ENCODE assay signal across 12 mouse cellular contexts in genomic region chr10:13906261-13906741, GRCm38 (mm10). TPM values are rescaled to one million over a fixed set of nuclear protein-coding genes. Genes with fewer than 3 reads are reported as not detected.
DNase-seq lines count a peak whose midpoint lies in the region; ATAC-seq lines count a peak whose summit lies in the region.
"Had no signal": no experiment of that assay in that cellular context is flagged by ENCODE, and none has a peak within 500 bp of the region (broad histone marks: within the 10 kb centered on the region; RNA-seq: fewer than 3 reads in every experiment).

No protein-coding gene starts in this region.

- H3K4me2 ChIP-seq in intestine, embryonic 16.5 days (ENCODE audit: low read depth, low read length): peak overlapping the region; percentile 9; the same call in 1 of the 2 replicates
- no peak overlapping the region for H3K4me2 ChIP-seq in intestine, embryonic 15.5 days (replicated peaks)
- H3K4me2 ChIP-seq in neural tube, embryonic 15.5 days: no peak overlapping the region

- no peaks in the 10 kb centered on the region for H3K9me3 ChIP-seq in intestine, embryonic 16.5 days (ENCODE audit: control insufficient read depth, low read length)
- H3K9me3 ChIP-seq in intestine, embryonic 15.5 days: no peaks in the 10 kb centered on the region
- H3K9me3 ChIP-seq in neural tube, embryonic 15.5 days (replicated peaks): no peaks in the 10 kb centered on the region

- no peak overlapping the region for H3K27ac ChIP-seq in intestine, embryonic 16.5 days (ENCODE audit: low read length)
- no peak overlapping the region for H3K27ac ChIP-seq in intestine, embryonic 15.5 days
- H3K27ac ChIP-seq in neural tube, embryonic 15.5 days (replicated peaks): no peak overlapping the region
- H3K27ac ChIP-seq: macrophage had no signal

- ATAC-seq in intestine, embryonic 16.5 days: no peak
- no peak for ATAC-seq in intestine, embryonic 15.5 days
- 0 out of 2 replicates have a peak, but pooled peaks have one; percentile 45 for ATAC-seq in neural tube, embryonic 15.5 days (ENCODE audit: low FRiP score)

- no peaks in the 10 kb centered on the region for H3K4me1 ChIP-seq in intestine, embryonic 16.5 days (ENCODE audit: control insufficient read depth, insufficient read depth, low read length)
- H3K4me1 ChIP-seq in intestine, embryonic 15.5 days (replicated peaks): 0 out of 2 replicates have a peak, but pooled peaks cover 2% of the 10 kb centered on the region
- no peaks in the 10 kb centered on the region; the same call in 1 of the 2 replicates for H3K4me1 ChIP-seq in neural tube, embryonic 15.5 days

- H3K4me3 ChIP-seq in intestine, embryonic 16.5 days (ENCODE audit: low read length): no peak overlapping the region
- no peak overlapping the region for H3K4me3 ChIP-seq in intestine, embryonic 15.5 days (replicated peaks)
- H3K4me3 ChIP-seq in neural tube, embryonic 15.5 days (replicated peaks): no peak overlapping the region

- 49% methylated on average over 8 of the region's 8 CpGs for WGBS in intestine, embryonic 16.5 days
- 48% methylated on average over 8 of the region's 8 CpGs for WGBS in intestine, embryonic 15.5 days
- 70% methylated on average over 8 of the region's 8 CpGs for WGBS in neural tube, embryonic 15.5 days

- H3K36me3 ChIP-seq in intestine, embryonic 16.5 days (ENCODE audit: control insufficient read depth, insufficient read depth, low read length): no peaks in the 10 kb centered on the region
- no peaks in the 10 kb centered on the region for H3K36me3 ChIP-seq in intestine, embryonic 15.5 days
- H3K36me3 ChIP-seq in neural tube, embryonic 15.5 days: no peaks in the 10 kb centered on the region

- DNase-seq in neural tube, embryonic 10.5 days (ENCODE audit: extremely low spot score, low spot score): no peak
- DNase-seq in cerebellum, adult 9-11 months: peak; percentile 81
- peak; percentile 6 to 32 for DNase-seq in kidney, postnatal 4 days
- DNase-seq in B cell, adult 2 months: no peak
- DNase-seq in testis, postnatal 14 days (ENCODE audit: low spot score): no peak
- DNase-seq: adrenal gland, postnatal 14 days; heart, adult 18-20 months; thymus, postnatal 14 days had no signal

- no peaks in the 10 kb centered on the region for H3K27me3 ChIP-seq in intestine, embryonic 16.5 days (replicated peaks; ENCODE audit: control insufficient read depth, insufficient read depth, low read length)
- no peaks in the 10 kb centered on the region for H3K27me3 ChIP-seq in intestine, embryonic 15.5 days (replicated peaks)
- no peaks in the 10 kb centered on the region for H3K27me3 ChIP-seq in neural tube, embryonic 15.5 days (replicated peaks)

- H3K9ac ChIP-seq in intestine, embryonic 16.5 days (ENCODE audit: low read depth, low read length): no peak overlapping the region
- H3K9ac ChIP-seq in intestine, embryonic 15.5 days: no peak overlapping the region
- no peak overlapping the region for H3K9ac ChIP-seq in neural tube, embryonic 15.5 days (replicated peaks)

RNA-seq across cellular contexts. Expression of gene Aig1, which starts 37.5 kb away (rescaled TPM):
- 97.1 and 107 TPM in 2 replicates for polyA plus RNA-seq in intestine, embryonic 16.5 days (2015; fragmentation: Nextera tagmentation; extraction: Ambion mirVana)
- polyA plus RNA-seq in intestine, embryonic 15.5 days (2015; fragmentation: Nextera tagmentation; extraction: Ambion mirVana): 82.3 and 90.4 TPM in 2 replicates
- 104 and 112 TPM in 2 replicates for polyA plus RNA-seq in neural tube, embryonic 15.5 days (2015; fragmentation: Nextera tagmentation; extraction: Ambion mirVana)

RNA-seq across cellular contexts. Expression of gene Hivep2, which starts 59.6 kb away (rescaled TPM):
- polyA plus RNA-seq in intestine, embryonic 16.5 days (2015; fragmentation: Nextera tagmentation; extraction: Ambion mirVana): 3.4 and 3.6 TPM in 2 replicates
- 3.6 and 5.2 TPM in 2 replicates for polyA plus RNA-seq in intestine, embryonic 15.5 days (2015; fragmentation: Nextera tagmentation; extraction: Ambion mirVana)
- 10.4 and 11.7 TPM in 2 replicates for polyA plus RNA-seq in neural tube, embryonic 15.5 days (2015; fragmentation: Nextera tagmentation; extraction: Ambion mirVana)

Comparison
In these comparisons a context has a peak if more than half of its experiments do, and no peak if none do; other contexts are left out.
1. DNase-seq: peak in cerebellum, adult 9-11 months (single experiment) and kidney, postnatal 4 days (2 of 2); none in neural tube, embryonic 10.5 days (single experiment), B cell, adult 2 months (0 of 2) and testis, postnatal 14 days (single experiment).